Mouse (Mus musculus): Measurements from ENCODE around the gene Prom1.

The Prom1 gene

GRCm38 (mm10) chr5:43974166-43974565, 127.7 kb downstream of the Prom1 start:
- no peak for DNase-seq (ENCODE audit: low spot score in 2 of 2)

GRCm38 (mm10) chr5:43971156-43971555, 130.7 kb downstream of the Prom1 start:
- peak; percentile 44 to 50 for DNase-seq (ENCODE audit: low spot score in 2 of 2)

- no peak for DNase-seq (ENCODE audit: low spot score in 2 of 2)
Observed at GRCm38 (mm10) chr5:43970532-43970931, 131.3 kb downstream of the Prom1 start.

GRCm38 (mm10) chr5:43968634-43969033, 133.2 kb downstream of the Prom1 start:
- no peak for DNase-seq (ENCODE audit: low spot score in 2 of 2)

GRCm38 (mm10) chr5:43961056-43961455, 140.8 kb downstream of the Prom1 start:
- DNase-seq (ENCODE audit: low spot score in 2 of 2), result peak; percentile 27 to 32

GRCm38 (mm10) chr5:43959884-43960440, 141.9 kb downstream of the Prom1 start:
- DNase-seq (ENCODE audit: low spot score in 2 of 2), result no peak

GRCm38 (mm10) chr5:43953241-43953640, 148.6 kb downstream of the Prom1 start:
- no peak for DNase-seq (ENCODE audit: low spot score in 2 of 2)

GRCm38 (mm10) chr5:43948748-43949275, 153.0 kb downstream of the Prom1 start:
- DNase-seq (ENCODE audit: low spot score in 2 of 2), result peak; percentile 16

- DNase-seq (ENCODE audit: low spot score in 2 of 2), result peak; percentile 70 to 78
Observed at GRCm38 (mm10) chr5:43948111-43948743, 153.6 kb downstream of the Prom1 start.

- DNase-seq (ENCODE audit: low spot score in 2 of 2), result peak in 1 of 2 experiments; percentile 12
Observed at GRCm38 (mm10) chr5:43947330-43947977, 154.4 kb downstream of the Prom1 start.

Data from thymus, postnatal 10 days (tissue).